Mouse (Mus musculus) ovary, postnatal 36 days (tissue): ENCODE measurements around the gene Cemip.
"Not testable (repeated sequence)": the region's sequence is repeated elsewhere in the genome, so short reads cannot be mapped to it uniquely, and the experiment has no call there.

Source experiments
- DNase-seq: peaks from one replicate; pipeline ENCODE4 v3.0.0; 2022; ENCODE audit warnings: low spot score, mixed read lengths

Gene Cemip

GRCm38 (mm10) chr7:84086039-84086829 is at the start of gene Cemip:
Gene Cemip (minus strand): TSS chr7:84086502.
- peak; percentile 85 for DNase-seq

GRCm38 (mm10) chr7:84132704-84133103 is 46.4 kb upstream of the Cemip start:
- DNase-seq = no peak

GRCm38 (mm10) chr7:84131736-84132135 is 45.4 kb upstream of the Cemip start:
- no peak for DNase-seq

GRCm38 (mm10) chr7:84128661-84129060 is 42.4 kb upstream of the Cemip start:
- DNase-seq = no peak

- DNase-seq = no peak
Observed at GRCm38 (mm10) chr7:84125730-84126129, 39.4 kb upstream of the Cemip start.

GRCm38 (mm10) chr7:84123651-84124050 is 37.3 kb upstream of the Cemip start:
- DNase-seq = not testable (repeated sequence)

- DNase-seq = no peak
Observed at GRCm38 (mm10) chr7:84121778-84122177, 35.5 kb upstream of the Cemip start.

- no peak for DNase-seq
Observed at GRCm38 (mm10) chr7:84120142-84120760, 33.9 kb upstream of the Cemip start.

GRCm38 (mm10) chr7:84119216-84120105 is 33.2 kb upstream of the Cemip start:
- DNase-seq = no peak

GRCm38 (mm10) chr7:84117543-84118122 is 31.3 kb upstream of the Cemip start:
- DNase-seq = no peak

GRCm38 (mm10) chr7:84116621-84117542 is 30.6 kb upstream of the Cemip start:
- DNase-seq = no peak

- DNase-seq = no peak
Observed at GRCm38 (mm10) chr7:84115385-84115784, 29.1 kb upstream of the Cemip start.

GRCm38 (mm10) chr7:84114775-84115174 is 28.5 kb upstream of the Cemip start:
- DNase-seq = no peak

- no peak for DNase-seq
Observed at GRCm38 (mm10) chr7:84113035-84113390, 26.7 kb upstream of the Cemip start.

- DNase-seq = no peak
Observed at GRCm38 (mm10) chr7:84112351-84113034, 26.2 kb upstream of the Cemip start.

- DNase-seq = no peak
Observed at GRCm38 (mm10) chr7:84111716-84112350, 25.5 kb upstream of the Cemip start.

- DNase-seq = no peak
Observed at GRCm38 (mm10) chr7:84106942-84107341, 20.6 kb upstream of the Cemip start.

GRCm38 (mm10) chr7:84102589-84102988 is 16.3 kb upstream of the Cemip start:
- DNase-seq = no peak

- no peak for DNase-seq
Observed at GRCm38 (mm10) chr7:84100672-84101071, 14.4 kb upstream of the Cemip start.

GRCm38 (mm10) chr7:84098098-84098497 is 11.8 kb upstream of the Cemip start:
- no peak for DNase-seq
